Mouse (Mus musculus) bone marrow macrophage, adult 2 months (primary cell): ENCODE results near the gene Clns1a.

Experiments
- CTCF ChIP-seq: IDR thresholded peaks from 2 replicates; pipeline ENCODE4 v1.5.1; 2012; ENCODE audit warnings: low read depth, mild to moderate bottlenecking, low read length, moderate library complexity
- POLR2A ChIP-seq: IDR thresholded peaks from 2 replicates; pipeline ENCODE4 v1.6.1; 2012; ENCODE audit warnings: mild to moderate bottlenecking, low read depth, low read length, borderline replicate concordance

- TF ChIP-seq POLR2A, result no peak
- TF ChIP-seq CTCF, result no peak
Measured at GRCm38 (mm10) chr7:97740948-97741347, 44.5 kb downstream of the Clns1a start.
